Mouse (Mus musculus) liver, postnatal 0 days (tissue): Measurements from ENCODE around the gene Dnajc30.

Experiments used
- CTCF ChIP-seq: sonication (generic); IDR thresholded peaks from 2 replicates; pipeline ENCODE4 v1.5.1; 2016; ENCODE audit warnings: antibody characterized with exemption, low read depth
- EP300 ChIP-seq: IDR thresholded peaks from 2 replicates; pipeline ENCODE4 v1.6.1; 2016; ENCODE audit warnings: antibody characterized with exemption, low read depth, mild to moderate bottlenecking

GRCm38 (mm10) chr5:135103999-135104660 lies 40.1 kb downstream of the Dnajc30 start:
- peak; percentile 65 for TF ChIP-seq CTCF
- no peak for TF ChIP-seq EP300
